Mouse (Mus musculus) lung, embryonic 16.5 days (tissue): ENCODE measurements around the gene Kdm4b. TPM values are rescaled to one million over a fixed set of nuclear protein-coding genes. Genes with fewer than 3 reads are reported as not detected.

Source experiments
- ATAC-seq: fragments of 200-750 bp; cut with Nextera tagmentation; 2 replicates; pipeline ENCODE4 v1.8.0; 2017; ENCODE audit warnings: low read depth, mild to moderate bottlenecking, moderate library complexity
- H3K27ac ChIP-seq: fragments of 300-500 bp; sonication (generic); 2 replicates; pipeline ENCODE4 v1.5.1; 2014; ENCODE audit warnings: mild to moderate bottlenecking, control low read depth, low read length
- H3K27me3 ChIP-seq: fragments of 300-500 bp; sonication (generic); 2 replicates; pipeline ENCODE4 v1.6.1; 2014; ENCODE audit warnings: low read depth, low read length, mixed read lengths; ENCODE audit not compliant: control insufficient read depth, insufficient read depth
- H3K36me3 ChIP-seq: fragments of 300-500 bp; sonication (generic); 2 replicates; pipeline ENCODE4 v1.6.1; 2014; ENCODE audit warnings: low read length; ENCODE audit not compliant: control insufficient read depth, insufficient read depth
- H3K4me1 ChIP-seq: fragments of 300-500 bp; sonication (generic); replicated peaks from 2 replicates; pipeline ENCODE4 v1.6.1; 2014; ENCODE audit warnings: low read length, mixed read lengths; ENCODE audit not compliant: control insufficient read depth, insufficient read depth
- H3K4me2 ChIP-seq: fragments of 300-500 bp; sonication (generic); 2 replicates; pipeline ENCODE4 v1.6.1; 2014; ENCODE audit warnings: low read depth, low read length, control low read depth
- H3K4me3 ChIP-seq: fragments of 300-500 bp; sonication (generic); 2 replicates; pipeline ENCODE4 v1.5.1; 2014; ENCODE audit warnings: mild to moderate bottlenecking, low read length, control low read depth
- H3K9ac ChIP-seq: fragments of 300-500 bp; sonication (generic); 2 replicates; pipeline ENCODE4 v1.6.1; 2014; ENCODE audit warnings: low read length, control low read depth
- H3K9me3 ChIP-seq: fragments of 300-500 bp; sonication (generic); 2 replicates; pipeline ENCODE4 v1.6.1; 2016; ENCODE audit warnings: low read length; ENCODE audit not compliant: control insufficient read depth
- WGBS: fragments of 180-500 bp; shearing (Covaris S2); extraction: QIAGEN DNeasy Blood & Tissue Kit; methylation state at CpG from one replicate; pipeline ENCODE4 v1.1.7; 2014; 5-methylcytosine and 5-hydroxymethylcytosine counted together
- polyA plus RNA-seq: library from polyadenylated mRNA; unstranded; fragments of >200 nt; fragmentation: Nextera tagmentation; extraction: Ambion mirVana; gene quantifications from 2 replicates; pipeline ENCODE4 v1.2.1, GENCODE M21; 2015

Kdm4b gene
- polyA plus RNA-seq, 1 experiment from 2014 or later = 26.6 TPM

GRCm38 (mm10) chr17:56371029-56371660, 45.3 kb downstream of the Kdm4b start:
- WGBS = 85% methylated on average over 15 of the region's 15 CpGs
- ATAC-seq = no peak

GRCm38 (mm10) chr17:56372109-56372508, 46.2 kb downstream of the Kdm4b start:
- Histone ChIP-seq H3K9me3 (no peaks in the 10 kb centered on the region), H3K4me1 (no peaks in the 10 kb centered on the region), H3K4me3 (no peak overlapping the region), H3K9ac (no peak overlapping the region), H3K27me3 (no peaks in the 10 kb centered on the region), H3K27ac (no peak overlapping the region), H3K36me3 (peaks cover 11% of the 10 kb centered on the region; the same call in 1 of the 2 replicates), H3K4me2 (no peak overlapping the region)
- 62% methylated on average over 4 of the region's 4 CpGs for WGBS
- no peak for ATAC-seq

More at GRCm38 (mm10) chr17:56371029-56371660, 45.3 kb downstream of the Kdm4b start:
- no peak overlapping the region for H3K4me2 ChIP-seq
- H3K27me3 ChIP-seq = no peaks in the 10 kb centered on the region
- H3K9me3 ChIP-seq = no peaks in the 10 kb centered on the region
- no peak overlapping the region for H3K27ac ChIP-seq
- H3K36me3 ChIP-seq = peaks cover 7% of the 10 kb centered on the region
- no peak overlapping the region for H3K4me3 ChIP-seq
- H3K4me1 ChIP-seq = peaks cover 5% of the 10 kb centered on the region
- H3K9ac ChIP-seq = no peak overlapping the region

DNA sequence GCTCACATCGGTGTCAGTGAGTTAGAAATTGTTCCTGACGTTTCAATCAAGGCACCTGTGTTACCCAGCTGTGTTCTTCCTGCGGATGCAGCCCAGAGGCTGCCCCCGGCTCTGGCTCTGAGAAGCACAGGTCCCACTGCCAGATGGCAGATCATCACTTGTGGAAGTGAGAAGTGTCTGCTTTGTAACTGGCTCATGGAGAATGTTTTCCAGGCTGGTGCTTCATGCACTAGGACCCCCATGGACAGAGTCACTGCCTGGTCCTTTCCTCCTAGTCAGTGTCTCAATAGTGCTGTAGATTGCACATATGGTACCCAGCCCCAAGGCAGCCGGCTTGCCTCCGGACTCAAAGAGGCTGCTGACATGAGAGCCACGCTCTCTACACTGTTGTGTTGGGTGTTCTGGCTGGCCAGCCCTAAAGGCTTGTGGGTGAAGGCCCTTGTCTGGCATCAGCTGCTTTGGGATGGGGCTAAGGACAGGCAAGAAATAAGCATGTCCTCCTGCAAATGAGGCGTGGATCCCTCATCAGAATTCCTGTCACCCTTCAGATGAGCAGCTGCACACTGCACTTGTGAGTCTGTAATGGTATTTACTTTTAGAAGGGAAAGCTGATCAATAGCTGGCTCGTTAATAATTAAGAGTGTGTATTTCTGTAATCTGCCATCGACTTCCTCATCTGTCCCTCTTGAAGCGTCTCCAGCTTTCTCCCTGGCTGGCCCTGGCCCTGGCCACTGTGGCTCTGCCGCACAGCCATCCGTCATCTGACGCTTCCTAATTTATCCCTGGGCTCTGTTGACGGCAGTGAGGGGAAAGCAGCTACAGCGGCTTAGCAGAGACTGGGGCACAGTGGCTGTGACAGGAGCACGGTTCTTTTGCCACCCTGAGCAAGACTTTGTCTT, 47.5 kb downstream of the Kdm4b start:
- Histone ChIP-seq H3K9me3 (no peaks in the 10 kb centered on the region), H3K27ac (no peak overlapping the region), H3K4me3 (no peak overlapping the region), H3K9ac (no peak overlapping the region), H3K4me2 (no peak overlapping the region), H3K4me1 (no peaks in the 10 kb centered on the region), H3K27me3 (no peaks in the 10 kb centered on the region), H3K36me3 (peaks cover 15% of the 10 kb centered on the region; the same call in 1 of the 2 replicates)
- no peak for ATAC-seq
- WGBS = 67% methylated on average over 17 of the region's 17 CpGs

- no peak overlapping the region for H3K4me2 ChIP-seq
- peaks cover 16% of the 10 kb centered on the region; the same call in 1 of the 2 replicates for H3K36me3 ChIP-seq
Measured at GRCm38 (mm10) chr17:56374851-56375250, 49.0 kb downstream of the Kdm4b start.

DNA sequence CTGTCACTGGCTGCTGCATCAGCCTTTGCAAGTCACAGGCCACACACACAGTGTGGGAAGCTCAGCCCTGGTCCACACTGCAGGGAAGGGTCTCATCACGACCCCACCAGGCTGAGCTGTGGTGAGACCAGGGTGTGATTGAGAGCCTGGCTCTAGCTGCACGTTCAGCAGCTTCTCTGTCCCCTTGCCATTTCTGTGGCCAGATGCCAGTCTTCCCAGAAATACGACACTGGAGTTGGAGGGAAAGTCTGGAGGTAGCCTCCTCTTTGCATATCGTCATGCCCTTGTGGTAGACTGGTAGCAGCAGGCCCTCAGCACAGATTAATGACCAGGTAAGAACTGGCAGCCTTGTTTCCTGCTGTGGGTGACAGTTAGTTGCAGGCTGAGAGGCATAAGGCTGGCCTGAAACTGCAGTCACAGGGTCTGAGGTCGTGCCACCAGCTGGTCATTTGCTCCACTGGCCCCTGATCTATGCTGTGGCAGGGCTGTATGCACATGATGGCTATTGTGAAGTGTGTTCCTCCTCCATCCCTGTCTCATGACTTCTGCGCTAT, 53.5 kb downstream of the Kdm4b start:
- H3K27me3 ChIP-seq = no peaks in the 10 kb centered on the region
- ATAC-seq = no peak
- no peak overlapping the region for H3K9ac ChIP-seq
- no peak overlapping the region for H3K4me3 ChIP-seq
- no peaks in the 10 kb centered on the region for H3K4me1 ChIP-seq
- peaks cover 20% of the 10 kb centered on the region; the same call in 1 of the 2 replicates for H3K36me3 ChIP-seq
- no peaks in the 10 kb centered on the region for H3K9me3 ChIP-seq
- 62% methylated on average over 6 of the region's 6 CpGs for WGBS
- no peak overlapping the region for H3K27ac ChIP-seq
- H3K4me2 ChIP-seq = no peak overlapping the region

More at GRCm38 (mm10) chr17:56374851-56375250, 49.0 kb downstream of the Kdm4b start:
- no peak for ATAC-seq
- Histone ChIP-seq H3K9ac (no peak overlapping the region), H3K4me3 (no peak overlapping the region), H3K27ac (no peak overlapping the region), H3K9me3 (no peaks in the 10 kb centered on the region), H3K4me1 (no peaks in the 10 kb centered on the region), H3K27me3 (no peaks in the 10 kb centered on the region)
- 69% methylated on average over 1 of the region's 1 CpGs for WGBS

DNA sequence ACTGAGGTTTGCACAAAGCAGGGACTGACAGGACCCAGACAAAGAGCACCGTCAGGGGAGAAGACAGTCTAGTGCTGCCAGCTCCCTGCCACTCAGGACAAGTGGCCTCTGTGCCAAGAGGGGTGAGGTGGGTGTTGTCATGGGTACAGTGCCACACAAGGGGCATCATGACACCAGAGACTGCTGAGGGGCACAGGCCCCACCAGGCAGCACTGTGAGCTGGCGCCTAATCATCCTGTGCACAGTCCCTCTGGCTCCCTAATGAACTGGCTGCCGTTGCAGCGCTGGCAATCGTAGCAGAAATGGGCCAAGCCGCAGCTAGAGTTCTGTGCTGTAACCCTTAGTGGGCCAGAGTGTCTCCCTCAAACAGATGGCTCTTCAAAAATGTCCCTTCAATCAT, 54.4 kb downstream of the Kdm4b start:
- H3K4me3 ChIP-seq = no peak overlapping the region
- H3K4me2 ChIP-seq = no peak overlapping the region
- no peak overlapping the region for H3K9ac ChIP-seq
- H3K27me3 ChIP-seq = no peaks in the 10 kb centered on the region
- no peaks in the 10 kb centered on the region for H3K4me1 ChIP-seq
- 82% methylated on average over 6 of the region's 6 CpGs for WGBS
- peaks cover 20% of the 10 kb centered on the region; the same call in 1 of the 2 replicates for H3K36me3 ChIP-seq
- no peak for ATAC-seq
- no peaks in the 10 kb centered on the region for H3K9me3 ChIP-seq
- H3K27ac ChIP-seq = no peak overlapping the region

DNA sequence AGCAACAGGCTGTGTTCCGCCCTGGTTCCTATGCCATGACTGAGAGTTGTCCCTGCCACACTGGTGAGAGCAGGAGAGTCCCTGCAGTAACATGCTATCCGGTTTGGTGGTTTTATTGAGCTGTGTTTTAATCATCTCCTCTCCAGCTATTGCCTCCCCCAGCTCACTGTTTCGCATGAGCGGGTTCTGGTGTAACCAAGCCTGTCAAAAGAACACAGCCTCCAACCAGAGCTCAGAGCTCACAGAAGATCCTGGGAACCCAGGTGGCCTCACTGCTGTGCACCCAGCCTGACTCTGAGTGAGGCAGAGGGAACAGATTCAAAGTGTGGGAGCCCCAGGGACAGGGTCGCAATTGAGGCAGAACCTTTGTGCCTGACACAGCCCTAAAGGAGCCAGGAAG, 55.3 kb downstream of the Kdm4b start:
- Histone ChIP-seq H3K4me2 (no peak overlapping the region), H3K9ac (no peak overlapping the region), H3K27me3 (no peaks in the 10 kb centered on the region), H3K4me1 (no peaks in the 10 kb centered on the region), H3K9me3 (no peaks in the 10 kb centered on the region), H3K4me3 (no peak overlapping the region), H3K27ac (no peak overlapping the region), H3K36me3 (peaks cover 15% of the 10 kb centered on the region)
- WGBS = 88% methylated on average over 5 of the region's 5 CpGs
- no peak for ATAC-seq

DNA sequence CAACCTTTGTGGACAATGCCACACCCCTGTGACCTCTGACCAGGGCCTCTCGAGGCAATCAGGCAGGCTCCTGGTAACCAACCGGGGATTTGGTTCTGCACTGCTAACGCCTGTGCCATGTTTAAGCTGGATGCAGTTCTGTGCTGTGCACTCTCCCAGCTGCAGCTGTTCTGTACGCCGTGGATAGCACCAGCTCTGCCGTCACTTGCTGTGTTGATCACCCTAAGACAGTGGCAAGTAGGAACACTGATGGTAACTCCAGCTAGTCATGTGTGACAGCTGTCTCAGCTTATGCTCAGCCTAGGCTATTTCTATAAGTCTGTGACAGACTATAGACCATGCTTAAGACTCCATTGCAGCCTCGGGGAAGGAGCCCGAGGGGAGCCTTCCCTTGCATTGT, 57.1 kb downstream of the Kdm4b start:
- 63% methylated on average over 8 of the region's 8 CpGs for WGBS
- no peak for ATAC-seq
- H3K27ac ChIP-seq = no peak overlapping the region

DNA sequence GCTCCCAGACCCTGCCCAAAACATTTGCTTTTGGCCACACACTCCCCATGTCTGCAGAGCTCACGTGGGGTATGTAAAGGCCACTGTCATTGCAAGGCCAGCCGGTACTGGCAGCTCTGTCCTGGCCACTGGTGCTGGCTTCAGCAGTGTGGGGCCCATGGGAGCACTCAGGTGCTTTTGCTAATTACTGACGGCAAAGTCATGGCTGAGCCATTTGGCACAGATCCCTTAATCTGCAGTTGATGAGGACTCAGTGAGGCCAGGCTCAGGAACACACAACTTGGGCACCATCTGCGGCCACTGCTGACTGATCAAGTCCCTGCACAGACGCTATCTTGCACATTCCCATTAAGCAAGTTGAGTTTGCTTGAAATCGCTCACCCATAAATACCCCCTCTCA, 59.0 kb downstream of the Kdm4b start:
- ATAC-seq = no peak
- no peak overlapping the region for H3K4me2 ChIP-seq
- peaks cover 22% of the 10 kb centered on the region for H3K36me3 ChIP-seq
- H3K27ac ChIP-seq = no peak overlapping the region
- no peaks in the 10 kb centered on the region for H3K4me1 ChIP-seq
- WGBS = 85% methylated on average over 6 of the region's 6 CpGs
- H3K9me3 ChIP-seq = no peaks in the 10 kb centered on the region
- H3K9ac ChIP-seq = no peak overlapping the region
- H3K4me3 ChIP-seq = no peak overlapping the region
- no peaks in the 10 kb centered on the region for H3K27me3 ChIP-seq

More for the DNA sequence above, 57.1 kb downstream of the Kdm4b start:
- Histone ChIP-seq H3K9ac (no peak overlapping the region), H3K9me3 (no peaks in the 10 kb centered on the region), H3K4me3 (no peak overlapping the region), H3K27me3 (no peaks in the 10 kb centered on the region), H3K4me2 (no peak overlapping the region), H3K4me1 (no peaks in the 10 kb centered on the region), H3K36me3 (peaks cover 16% of the 10 kb centered on the region)
